Mouse (Mus musculus) cerebellum, adult 9-10 months (tissue): Measurements from ENCODE around the gene Hapln2.

Experiments
- DNase-seq: peaks from one replicate; pipeline ENCODE4 v3.0.0; 2022

The Hapln2 gene

GRCm38 (mm10) chr3:88027434-88028186 lies at the start of gene Hapln2:
Gene Hapln2 (minus strand): TSS chr3:88027583.
- DNase-seq = no peak

GRCm38 (mm10) chr3:88074766-88075165 lies 47.4 kb upstream of the Hapln2 start:
- DNase-seq = no peak

- no peak for DNase-seq
Measured at GRCm38 (mm10) chr3:88074351-88074750, 47.0 kb upstream of the Hapln2 start.

- no peak for DNase-seq
Measured at GRCm38 (mm10) chr3:88073631-88074030, 46.2 kb upstream of the Hapln2 start.

GRCm38 (mm10) chr3:88071783-88072182 lies 44.4 kb upstream of the Hapln2 start:
- peak; percentile 91 for DNase-seq

GRCm38 (mm10) chr3:88068386-88068785 lies 41.0 kb upstream of the Hapln2 start:
- DNase-seq = no peak

GRCm38 (mm10) chr3:88057902-88058696 lies 30.7 kb upstream of the Hapln2 start, which contains the start of gene Naxe:
Gene Naxe (minus strand): TSS chr3:88058495.
- DNase-seq = peak; percentile 84

- no peak for DNase-seq
Measured at GRCm38 (mm10) chr3:88057030-88057429, 29.6 kb upstream of the Hapln2 start.

- DNase-seq = no peak
Measured at GRCm38 (mm10) chr3:88049532-88049931, 22.1 kb upstream of the Hapln2 start.

- DNase-seq = peak; percentile 96
Measured at GRCm38 (mm10) chr3:88042661-88043421, 15.5 kb upstream of the Hapln2 start, which contains the start of gene Gpatch4. Gene Gpatch4 (plus strand): TSS chr3:88043108.

- no peak for DNase-seq
Measured at GRCm38 (mm10) chr3:88035561-88036293, 8.3 kb upstream of the Hapln2 start.

- DNase-seq = no peak
Measured at GRCm38 (mm10) chr3:88033506-88033905, 6.1 kb upstream of the Hapln2 start.

- DNase-seq = no peak
Measured at GRCm38 (mm10) chr3:88030608-88031395, 3.4 kb upstream of the Hapln2 start.

GRCm38 (mm10) chr3:88026823-88027222 lies 560 bp downstream of the Hapln2 start:
- no peak for DNase-seq

GRCm38 (mm10) chr3:88023192-88024074 lies 4.0 kb downstream of the Hapln2 start:
- DNase-seq = no peak

- peak; percentile 95 for DNase-seq
Measured at GRCm38 (mm10) chr3:88022322-88023191, 4.8 kb downstream of the Hapln2 start.

- DNase-seq = peak; percentile 54
Measured at GRCm38 (mm10) chr3:88010634-88011265, 16.6 kb downstream of the Hapln2 start.

GRCm38 (mm10) chr3:88005822-88006786 lies 21.3 kb downstream of the Hapln2 start:
- DNase-seq = no peak
